Mouse (Mus musculus) v-Abl transformed pro-B cells (cell line): Measurements from ENCODE around the gene Mfsd5.

ENCODE experiments used
- in situ Hi-C, 2 experiments: fragments of 400-800 bp; cut with MboI; formaldehyde crosslinking; loops; one replicate each; pipeline ENCODE4 v1.15.1; 2025; ENCODE audit not compliant: unreplicated experiment in 2 of 2

The Mfsd5 gene

GRCm38 (mm10) chr15:102279092-102279782 lies at the start of gene Mfsd5:
Gene Mfsd5, plus strand, starts transcription at chr15:102279454.
- in situ Hi-C loops, result no loop called here

GRCm38 (mm10) chr15:102230408-102231321 lies 48.6 kb upstream of the Mfsd5 start:
- in situ Hi-C loops, result loop anchor here in 1 of 2 experiments (10.0 kb wide), 1 partner anchor 214 kb away; the partner anchor contains the start of gene Amhr2

GRCm38 (mm10) chr15:102231748-102232147 lies 47.5 kb upstream of the Mfsd5 start, which contains the start of gene Itgb7:
Gene Itgb7, minus strand, starts transcription at chr15:102231944.
- in situ Hi-C loops, result loop anchor here in 1 of 2 experiments (10.0 kb wide), 1 partner anchor 213 kb away; the partner anchor contains the start of gene Amhr2

- in situ Hi-C loops, result loop anchor here in 1 of 2 experiments (10.0 kb wide), 1 partner anchor 212 kb away; the partner anchor contains the start of gene Amhr2
Observed at GRCm38 (mm10) chr15:102232764-102233163, 46.5 kb upstream of the Mfsd5 start.

- in situ Hi-C loops, result loop anchor here in 1 of 2 experiments (10.0 kb wide), 1 partner anchor 211 kb away; the partner anchor contains the start of gene Amhr2
Observed at GRCm38 (mm10) chr15:102233896-102234295, 45.4 kb upstream of the Mfsd5 start.

- in situ Hi-C loops, result loop anchor here (5.0 to 10.0 kb wide), 4 partner anchors 37 to 209 kb away; partner anchors contain the start of genes Amhr2 (in 1 of the 2) and Gm9918 (in 1 of the 2)
Observed at GRCm38 (mm10) chr15:102235371-102236027, 43.8 kb upstream of the Mfsd5 start.

GRCm38 (mm10) chr15:102238543-102239259 lies 40.6 kb upstream of the Mfsd5 start:
- in situ Hi-C loops, result loop anchor here (5.0 to 10.0 kb wide), 4 partner anchors 34 to 206 kb away; partner anchors contain the start of genes Amhr2 (in 1 of the 2) and Gm9918 (in 1 of the 2)

- in situ Hi-C loops, result loop anchor here (5.0 to 10.0 kb wide), 4 partner anchors 33 to 206 kb away; partner anchors contain the start of genes Amhr2 (in 1 of the 2) and Gm9918 (in 1 of the 2)
Observed at GRCm38 (mm10) chr15:102239260-102239590, 40.0 kb upstream of the Mfsd5 start.

- in situ Hi-C loops, result loop anchor here (5.0 to 10.0 kb wide), 4 partner anchors 32 to 205 kb away; partner anchors contain the start of genes Amhr2 (in 1 of the 2) and Gm9918 (in 1 of the 2)
Observed at GRCm38 (mm10) chr15:102239851-102240250, 39.4 kb upstream of the Mfsd5 start.

GRCm38 (mm10) chr15:102240607-102241006 lies 38.6 kb upstream of the Mfsd5 start:
- in situ Hi-C loops, result no loop called here

GRCm38 (mm10) chr15:102242404-102243228 lies 36.6 kb upstream of the Mfsd5 start:
- in situ Hi-C loops, result no loop called here

- in situ Hi-C loops, result no loop called here
Observed at GRCm38 (mm10) chr15:102243229-102244190, 35.7 kb upstream of the Mfsd5 start.

GRCm38 (mm10) chr15:102244306-102245191 lies 34.7 kb upstream of the Mfsd5 start:
- in situ Hi-C loops, result loop anchor here in 1 of 2 experiments (5.0 kb wide), 1 partner anchor 38 kb away; no protein-coding TSS in a partner anchor

GRCm38 (mm10) chr15:102245461-102245881 lies 33.8 kb upstream of the Mfsd5 start:
- in situ Hi-C loops, result loop anchor here in 1 of 2 experiments (5.0 kb wide), 1 partner anchor 37 kb away; no protein-coding TSS in a partner anchor

GRCm38 (mm10) chr15:102245891-102246741 lies 33.1 kb upstream of the Mfsd5 start:
- in situ Hi-C loops, result loop anchor here in 1 of 2 experiments (5.0 kb wide), 1 partner anchor 36 kb away; no protein-coding TSS in a partner anchor
